Mouse (Mus musculus): Measurements from ENCODE around the gene Zfp523. TPM values are rescaled to one million over a fixed set of nuclear protein-coding genes. Genes with fewer than 3 reads are reported as not detected.

Gene Zfp523
- total RNA-seq, 2 experiments from 2014 or later: 15.8 to 16.7 TPM

- DNase-seq (ENCODE audit: low spot score): no peak
Observed at GRCm38 (mm10) chr17:28154970-28155369, 22.0 kb upstream of the Zfp523 start.

GRCm38 (mm10) chr17:28160361-28160760 is 16.6 kb upstream of the Zfp523 start:
- no peak for DNase-seq (ENCODE audit: low spot score)

- no peak for DNase-seq (ENCODE audit: low spot score)
Observed at GRCm38 (mm10) chr17:28161310-28161881, 15.5 kb upstream of the Zfp523 start.

GRCm38 (mm10) chr17:28163666-28164065 is 13.3 kb upstream of the Zfp523 start:
- peak; percentile 74 for DNase-seq (ENCODE audit: low spot score)

GRCm38 (mm10) chr17:28170460-28171305 is 6.2 kb upstream of the Zfp523 start:
- DNase-seq (ENCODE audit: low spot score): no peak

- no peak for DNase-seq (ENCODE audit: low spot score)
Observed at GRCm38 (mm10) chr17:28172690-28173089, 4.2 kb upstream of the Zfp523 start.

- DNase-seq (ENCODE audit: low spot score): peak; percentile 53
Observed at GRCm38 (mm10) chr17:28177540-28178046, 664 bp downstream of the Zfp523 start.

- no peak for DNase-seq (ENCODE audit: low spot score)
Observed at GRCm38 (mm10) chr17:28180331-28180730, 3.4 kb downstream of the Zfp523 start.

- DNase-seq (ENCODE audit: low spot score): no peak
Observed at GRCm38 (mm10) chr17:28180783-28181544, 4.0 kb downstream of the Zfp523 start.

GRCm38 (mm10) chr17:28184971-28185638 is 8.2 kb downstream of the Zfp523 start:
- DNase-seq (ENCODE audit: low spot score): no peak

- no peak for DNase-seq (ENCODE audit: low spot score)
Observed at GRCm38 (mm10) chr17:28188313-28188712, 11.4 kb downstream of the Zfp523 start.

GRCm38 (mm10) chr17:28192754-28193153 is 15.8 kb downstream of the Zfp523 start:
- DNase-seq (ENCODE audit: low spot score): no peak

- DNase-seq (ENCODE audit: low spot score): no peak
Observed at GRCm38 (mm10) chr17:28193559-28193958, 16.6 kb downstream of the Zfp523 start.

- no peak for DNase-seq (ENCODE audit: low spot score)
Observed at GRCm38 (mm10) chr17:28195033-28195432, 18.1 kb downstream of the Zfp523 start.

- DNase-seq (ENCODE audit: low spot score): no peak
Observed at GRCm38 (mm10) chr17:28197646-28198045, 20.7 kb downstream of the Zfp523 start.

- no peak for DNase-seq (ENCODE audit: low spot score)
Observed at GRCm38 (mm10) chr17:28201982-28202381, 25.1 kb downstream of the Zfp523 start.

GRCm38 (mm10) chr17:28204052-28204720 is 27.3 kb downstream of the Zfp523 start:
- DNase-seq (ENCODE audit: low spot score): no peak

- DNase-seq (ENCODE audit: low spot score): no peak
Observed at GRCm38 (mm10) chr17:28205443-28205842, 28.5 kb downstream of the Zfp523 start.

GRCm38 (mm10) chr17:28207092-28207491 is 30.2 kb downstream of the Zfp523 start:
- DNase-seq (ENCODE audit: low spot score): no peak

GRCm38 (mm10) chr17:28207591-28208313 is 30.8 kb downstream of the Zfp523 start, which contains the start of gene Def6:
TSS of gene Def6 (plus strand) at chr17:28207778.
- peak; percentile 78 for DNase-seq (ENCODE audit: low spot score)

Data from gastrocnemius, adult 18-20 months (tissue).